ENCODE assay signal across 41 mouse cellular contexts in the genomic region with DNA sequence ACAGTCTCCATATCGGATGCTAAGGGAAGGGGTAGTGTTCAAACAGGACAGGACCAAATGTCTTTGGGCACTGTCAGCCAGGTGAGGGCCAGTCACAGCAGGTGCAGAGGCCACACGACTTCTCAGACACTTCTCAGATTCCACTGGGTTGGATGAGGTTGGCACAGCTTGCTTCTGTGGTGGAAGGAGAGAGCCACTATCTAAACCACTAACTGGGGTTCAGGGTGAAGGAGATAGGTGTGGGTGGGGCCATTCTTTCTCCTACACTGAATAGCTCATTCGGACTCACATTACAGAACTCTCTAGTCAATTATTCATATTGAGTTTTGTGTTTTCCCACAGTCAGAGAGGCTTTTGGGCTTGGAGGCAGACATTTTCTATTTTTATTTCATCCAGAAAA. TPM values are rescaled to one million over a fixed set of nuclear protein-coding genes. Genes with fewer than 3 reads are reported as not detected.
"Had no signal": no experiment of that assay in that cellular context is flagged by ENCODE, and none has a peak within 500 bp of the region (broad histone marks: within the 10 kb centered on the region; RNA-seq: fewer than 3 reads in every experiment).

No protein-coding gene starts in this region.

- H3K4me3 ChIP-seq: limb, embryonic 10.5 days; limb, embryonic 12.5 days; limb, embryonic 13.5 days; limb, embryonic 15.5 days; liver, embryonic 12.5 days; liver, embryonic 13.5 days; liver, embryonic 15.5 days; lung, embryonic 15.5 days; megakaryocyte, embryonic 14.5 days; midbrain, embryonic 10.5 days; midbrain, embryonic 12.5 days; midbrain, embryonic 13.5 days; midbrain, embryonic 15.5 days; myocyte; neural tube, embryonic 12.5 days; neural tube, embryonic 13.5 days had no signal

- H3K9me3 ChIP-seq: limb, embryonic 10.5 days; limb, embryonic 12.5 days; limb, embryonic 13.5 days; limb, embryonic 15.5 days; liver, embryonic 12.5 days; liver, embryonic 13.5 days; liver, embryonic 15.5 days; lung, embryonic 15.5 days; midbrain, embryonic 10.5 days; midbrain, embryonic 12.5 days; midbrain, embryonic 13.5 days; midbrain, embryonic 15.5 days; neural tube, embryonic 12.5 days; neural tube, embryonic 13.5 days had no signal

- H3K27ac ChIP-seq: limb, embryonic 10.5 days; limb, embryonic 12.5 days; limb, embryonic 13.5 days; limb, embryonic 15.5 days; liver, embryonic 12.5 days; liver, embryonic 13.5 days; liver, embryonic 14.5 days; liver, embryonic 15.5 days; lung, embryonic 15.5 days; macrophage; midbrain, embryonic 10.5 days; midbrain, embryonic 12.5 days; midbrain, embryonic 13.5 days; midbrain, embryonic 15.5 days; neural tube, embryonic 12.5 days; neural tube, embryonic 13.5 days had no signal

- DNase-seq: left cerebral cortex, postnatal 4 days; liver; liver, embryonic 13.5 days; liver, postnatal 0 days; lung, adult 18-20 months; lung, adult 2 months; lung, embryonic 14.5 days; lung, postnatal 10 days; lung, postnatal 14 days; lung, postnatal 36 days; lung, postnatal 4 days; midbrain, embryonic 14.5 days had no signal

- H3K9ac ChIP-seq: limb, embryonic 12.5 days; limb, embryonic 13.5 days; limb, embryonic 15.5 days; liver, embryonic 12.5 days; liver, embryonic 13.5 days; liver, embryonic 14.5 days; liver, embryonic 15.5 days; liver, postnatal 0 days; lung, embryonic 14.5 days; lung, embryonic 15.5 days; midbrain, embryonic 12.5 days; midbrain, embryonic 13.5 days; midbrain, embryonic 15.5 days; neural tube, embryonic 12.5 days; neural tube, embryonic 13.5 days had no signal

- H3K27me3 ChIP-seq: limb, embryonic 12.5 days; limb, embryonic 13.5 days; limb, embryonic 15.5 days; liver, embryonic 12.5 days; liver, embryonic 13.5 days; liver, embryonic 15.5 days; lung, embryonic 15.5 days; midbrain, embryonic 12.5 days; midbrain, embryonic 13.5 days; midbrain, embryonic 15.5 days; neural tube, embryonic 12.5 days; neural tube, embryonic 13.5 days had no signal

- H3K4me2 ChIP-seq: limb, embryonic 12.5 days; limb, embryonic 13.5 days; limb, embryonic 15.5 days; liver, embryonic 11.5 days; liver, embryonic 12.5 days; liver, embryonic 13.5 days; liver, embryonic 15.5 days; lung, embryonic 14.5 days; lung, embryonic 15.5 days; midbrain, embryonic 11.5 days; midbrain, embryonic 12.5 days; midbrain, embryonic 13.5 days; midbrain, embryonic 15.5 days; neural tube, embryonic 12.5 days; neural tube, embryonic 13.5 days had no signal

- ATAC-seq: liver, embryonic 12.5 days; liver, postnatal 0 days; lung, postnatal 0 days; midbrain, embryonic 13.5 days; midbrain, embryonic 15.5 days; midbrain, embryonic 16.5 days had no signal

- H3K4me1 ChIP-seq: limb, embryonic 12.5 days; limb, embryonic 13.5 days; liver, embryonic 12.5 days; lung, embryonic 15.5 days; midbrain, embryonic 10.5 days; midbrain, embryonic 12.5 days; midbrain, embryonic 13.5 days; midbrain, embryonic 15.5 days; neural tube, embryonic 12.5 days; neural tube, embryonic 13.5 days had no signal

- H3K36me3 ChIP-seq: limb, embryonic 10.5 days; limb, embryonic 12.5 days; limb, embryonic 13.5 days; limb, embryonic 15.5 days; liver, embryonic 12.5 days; liver, embryonic 13.5 days; liver, embryonic 15.5 days; lung, embryonic 15.5 days; midbrain, embryonic 10.5 days; midbrain, embryonic 12.5 days; midbrain, embryonic 13.5 days; midbrain, embryonic 15.5 days; neural tube, embryonic 12.5 days; neural tube, embryonic 13.5 days had no signal

RNA-seq across cellular contexts. Expression of gene Mkrn2os, which starts 3.3 kb away (rescaled TPM):
- total RNA-seq: left cerebral cortex, postnatal 10 days; left cerebral cortex, postnatal 14 days; left cerebral cortex, postnatal 25 days; left cerebral cortex, postnatal 36 days; left cerebral cortex, postnatal 4 days; megakaryocyte, adult 5-6 weeks; midbrain, postnatal 0 days; monocyte, adult 5-6 weeks had no signal
- polyA plus RNA-seq: limb, embryonic 11.5 days; lung, adult 2 months; macrophage had no signal
